Mouse (Mus musculus) heart, embryonic 10.5 days (tissue): ENCODE measurements around the gene Txn1. TPM values are rescaled to one million over a fixed set of nuclear protein-coding genes. Genes with fewer than 3 reads are reported as not detected.
A peak's percentile ranks its signal among the peaks of the same experiment; 100 is the strongest.

Experiments
- DNase-seq: peaks from one replicate; pipeline ENCODE4 v3.0.0-alpha.2; 2017; ENCODE audit warnings: low spot score
- H3K27ac ChIP-seq: fragments of 300-500 bp; sonication (generic); 2 replicates; pipeline ENCODE4 v1.5.1; 2016; ENCODE audit warnings: mild to moderate bottlenecking
- H3K27me3 ChIP-seq: fragments of 300-500 bp; sonication (generic); 2 replicates; pipeline ENCODE4 v1.6.1; 2016; ENCODE audit warnings: mild to moderate bottlenecking; ENCODE audit not compliant: poor library complexity, insufficient read depth, severe bottlenecking
- H3K36me3 ChIP-seq: fragments of 300-500 bp; sonication (generic); 2 replicates; pipeline ENCODE4 v1.6.1; 2016; ENCODE audit warnings: mild to moderate bottlenecking, moderate library complexity
- H3K4me1 ChIP-seq: fragments of 300-500 bp; sonication (generic); 2 replicates; pipeline ENCODE4 v1.6.1; 2016; ENCODE audit warnings: mild to moderate bottlenecking
- H3K4me3 ChIP-seq: fragments of 300-500 bp; sonication (generic); 2 replicates; pipeline ENCODE4 v1.5.1; 2016; ENCODE audit warnings: mild to moderate bottlenecking, moderate library complexity
- H3K9me3 ChIP-seq: fragments of 300-500 bp; sonication (generic); 2 replicates; pipeline ENCODE4 v1.6.1; 2016; ENCODE audit warnings: mild to moderate bottlenecking, moderate library complexity
- WGBS: fragments of 180-500 bp; shearing (Covaris S2); methylation state at CpG from one replicate; pipeline ENCODE4 v1.1.7; 2016; 5-methylcytosine and 5-hydroxymethylcytosine counted together
- polyA plus RNA-seq: library from polyadenylated mRNA; unstranded; fragments of >200 nt; fragmentation: Nextera tagmentation; extraction: Ambion mirVana; gene quantifications from 2 replicates; pipeline ENCODE4 v1.2.1, GENCODE M21; 2016

Txn1 gene
- polyA plus RNA-seq, 1 experiment from 2014 or later = 354 TPM

- peak; percentile 91 for DNase-seq
- Histone ChIP-seq H3K27ac (peak overlapping the region; percentile 97), H3K4me1 (peaks cover 25% of the 10 kb centered on the region), H3K9me3 (no peaks in the 10 kb centered on the region), H3K27me3 (no peaks in the 10 kb centered on the region), H3K4me3 (peak overlapping the region; percentile 85), H3K36me3 (peaks cover 24% of the 10 kb centered on the region)
- WGBS = 0% methylated on average over 25 of the region's 25 CpGs
These were observed 660 bp downstream of the Txn1 start for GRCm38 (mm10) chr4:57955544-57955958.

DNA sequence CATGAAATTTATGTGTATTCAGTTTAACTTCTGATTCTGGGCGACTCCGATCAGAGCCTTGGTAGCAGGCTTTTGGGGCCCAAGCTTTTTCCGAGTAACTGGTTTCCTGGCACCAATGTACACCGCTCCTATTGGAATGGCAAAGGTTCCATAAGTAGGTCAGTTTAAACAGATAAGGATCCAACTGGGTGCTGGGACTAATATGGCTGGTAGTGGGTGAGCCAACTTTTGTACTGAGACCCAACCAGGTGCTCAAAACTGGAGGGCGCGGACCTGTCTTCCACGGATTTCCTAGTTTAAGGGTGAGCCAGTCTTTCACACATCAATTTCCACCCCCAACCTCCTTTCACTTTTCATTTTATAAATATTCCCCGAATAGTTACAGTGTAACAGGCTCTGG is 1.2 kb downstream of the Txn1 start:
- no peak for DNase-seq
- peak overlapping the region; percentile 85 for H3K4me3 ChIP-seq
- H3K27ac ChIP-seq = peak overlapping the region; percentile 97
- no peaks in the 10 kb centered on the region for H3K27me3 ChIP-seq
- WGBS = 76% methylated on average over 8 of the region's 8 CpGs
- H3K36me3 ChIP-seq = peaks cover 29% of the 10 kb centered on the region
- H3K9me3 ChIP-seq = no peaks in the 10 kb centered on the region
- H3K4me1 ChIP-seq = peaks cover 25% of the 10 kb centered on the region

- H3K27me3 ChIP-seq = no peaks in the 10 kb centered on the region
- peak overlapping the region; percentile 85 for H3K4me3 ChIP-seq
- H3K9me3 ChIP-seq = no peaks in the 10 kb centered on the region
- WGBS = 86% methylated on average over 6 of the region's 6 CpGs
- no peak for DNase-seq
- no peak overlapping the region for H3K27ac ChIP-seq
- peaks cover 25% of the 10 kb centered on the region for H3K4me1 ChIP-seq
- H3K36me3 ChIP-seq = peaks cover 34% of the 10 kb centered on the region
These were observed 1.6 kb downstream of the Txn1 start for GRCm38 (mm10) chr4:57954580-57954979.

- no peak overlapping the region for H3K4me3 ChIP-seq
- H3K27me3 ChIP-seq = no peaks in the 10 kb centered on the region
- H3K36me3 ChIP-seq = peaks cover 41% of the 10 kb centered on the region
- no peak overlapping the region for H3K27ac ChIP-seq
- 90% methylated on average over 7 of the region's 7 CpGs for WGBS
- H3K9me3 ChIP-seq = no peaks in the 10 kb centered on the region
- H3K4me1 ChIP-seq = peaks cover 25% of the 10 kb centered on the region
- no peak for DNase-seq
These were observed 2.4 kb downstream of the Txn1 start for GRCm38 (mm10) chr4:57953796-57954195.

DNA sequence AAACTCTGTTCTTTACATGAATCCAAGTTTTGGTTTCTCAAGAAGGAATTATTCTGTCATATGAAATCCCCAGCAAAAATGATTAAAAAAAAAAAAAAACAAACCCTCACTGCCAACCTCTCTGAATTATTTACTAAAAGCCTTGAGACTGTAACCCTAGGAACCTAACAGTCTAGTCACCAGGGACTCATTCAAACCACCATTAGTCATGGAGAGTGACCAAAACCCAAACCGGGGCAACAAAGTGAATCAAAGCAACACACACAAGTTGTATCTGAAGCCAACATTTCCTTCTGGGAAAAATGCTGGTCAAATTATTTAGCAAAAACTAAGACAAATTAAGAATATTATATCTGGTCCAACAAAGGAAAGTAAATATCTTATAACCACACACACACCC is 3.3 kb downstream of the Txn1 start:
- Histone ChIP-seq H3K36me3 (peaks cover 50% of the 10 kb centered on the region), H3K9me3 (no peaks in the 10 kb centered on the region), H3K27me3 (no peaks in the 10 kb centered on the region), H3K27ac (no peak overlapping the region), H3K4me3 (no peak overlapping the region), H3K4me1 (peaks cover 25% of the 10 kb centered on the region)
- DNase-seq = no peak
- WGBS = 92% methylated on average over 1 of the region's 1 CpGs

DNA sequence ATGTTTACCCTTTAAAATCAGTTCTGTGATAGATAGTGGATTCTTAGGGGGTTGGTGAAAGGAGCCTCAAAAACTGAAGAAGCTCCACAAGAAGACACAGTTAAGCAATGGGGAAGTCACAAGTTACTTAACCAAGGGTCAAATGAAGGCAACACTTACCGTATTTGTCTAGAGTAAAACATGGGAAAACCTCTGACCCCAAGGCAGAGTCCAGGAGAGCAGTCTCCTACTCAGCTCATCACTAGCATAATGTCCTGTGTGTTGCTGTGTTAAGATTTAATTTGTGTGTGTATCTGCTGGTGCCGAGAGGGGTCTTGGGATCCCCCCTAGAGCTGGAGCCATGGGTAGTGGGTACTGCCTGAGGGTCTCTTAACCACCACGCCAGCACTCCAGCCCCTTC is 3.8 kb downstream of the Txn1 start:
- Histone ChIP-seq H3K9me3 (no peaks in the 10 kb centered on the region), H3K27ac (no peak overlapping the region), H3K4me3 (no peak overlapping the region), H3K36me3 (peaks cover 55% of the 10 kb centered on the region), H3K27me3 (no peaks in the 10 kb centered on the region), H3K4me1 (peaks cover 21% of the 10 kb centered on the region)
- DNase-seq = no peak
- WGBS = 97% methylated on average over 3 of the region's 3 CpGs

- Histone ChIP-seq H3K27ac (no peak overlapping the region), H3K4me3 (no peak overlapping the region), H3K36me3 (peaks cover 81% of the 10 kb centered on the region), H3K27me3 (no peaks in the 10 kb centered on the region), H3K9me3 (no peaks in the 10 kb centered on the region), H3K4me1 (peaks cover 10% of the 10 kb centered on the region)
- DNase-seq = no peak
- 95% methylated on average over 6 of the region's 6 CpGs for WGBS
These were observed 6.3 kb downstream of the Txn1 start for GRCm38 (mm10) chr4:57949866-57950265.

DNA sequence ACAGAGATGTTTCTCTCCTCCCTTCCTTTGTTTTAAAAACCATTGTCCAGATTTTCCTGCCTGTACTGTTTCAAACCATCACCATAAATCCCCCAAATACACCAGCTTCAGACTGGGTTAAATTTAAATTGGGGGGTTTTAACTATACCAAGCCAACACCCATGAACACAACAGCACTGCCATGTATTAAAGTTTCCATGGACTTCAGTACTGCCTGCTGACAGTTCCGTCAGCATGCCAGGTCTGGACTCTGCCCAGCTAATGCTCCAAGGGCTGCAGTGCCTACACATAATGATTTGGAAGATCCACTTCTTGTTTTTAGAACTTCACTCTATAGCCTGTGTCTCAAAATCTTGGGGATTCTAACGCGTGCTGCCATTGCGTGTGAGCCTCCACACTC is 8.7 kb downstream of the Txn1 start:
- Histone ChIP-seq H3K27me3 (no peaks in the 10 kb centered on the region), H3K4me3 (no peak overlapping the region), H3K4me1 (no peaks in the 10 kb centered on the region), H3K9me3 (no peaks in the 10 kb centered on the region), H3K36me3 (peaks cover 96% of the 10 kb centered on the region), H3K27ac (no peak overlapping the region)
- no peak for DNase-seq
- 98% methylated on average over 4 of the region's 4 CpGs for WGBS

DNA sequence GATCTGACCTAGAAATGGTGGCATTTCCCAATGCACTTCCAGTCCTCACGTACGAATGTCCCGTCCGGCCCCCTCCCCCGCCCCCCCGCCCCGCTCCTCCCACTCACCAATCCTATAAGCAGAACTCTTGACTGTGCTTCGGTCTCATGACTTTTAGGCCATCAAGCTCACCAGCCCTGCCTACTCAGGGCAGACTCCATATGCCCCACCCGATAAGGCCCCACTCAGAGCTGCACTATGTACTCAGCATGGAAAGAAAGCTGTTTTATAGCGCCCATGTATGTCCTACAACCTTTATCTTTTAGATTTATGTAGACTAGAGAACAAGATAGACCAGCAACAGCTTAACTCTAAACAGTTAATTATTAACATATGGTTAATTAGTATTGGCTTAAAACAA is 9.2 kb downstream of the Txn1 start:
- WGBS = 85% methylated on average over 10 of the region's 10 CpGs
- H3K36me3 ChIP-seq = peaks cover 92% of the 10 kb centered on the region

DNA sequence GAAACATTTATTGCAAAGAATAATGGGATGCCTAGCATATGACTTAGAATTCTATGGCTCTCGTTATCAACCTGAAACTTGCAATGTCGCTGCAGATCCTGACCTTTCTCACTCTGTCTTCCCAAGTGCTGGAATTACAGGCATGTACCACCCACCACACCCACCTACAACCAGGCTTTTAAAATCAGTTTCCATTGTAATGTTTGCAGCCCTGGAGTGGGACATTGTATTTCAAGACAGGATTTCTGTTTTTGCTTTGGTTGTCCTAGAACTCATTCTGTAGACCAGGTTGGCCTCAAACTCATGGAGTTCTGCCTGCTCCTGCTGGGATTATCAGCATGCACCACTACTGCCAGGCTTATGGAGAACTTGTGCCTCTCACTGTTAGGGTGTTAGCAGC is 13.3 kb downstream of the Txn1 start:
- Histone ChIP-seq H3K27ac (no peak overlapping the region), H3K4me1 (no peaks in the 10 kb centered on the region), H3K9me3 (no peaks in the 10 kb centered on the region), H3K36me3 (peaks cover 50% of the 10 kb centered on the region), H3K4me3 (no peak overlapping the region), H3K27me3 (no peaks in the 10 kb centered on the region)
- 89% methylated on average over 2 of the region's 2 CpGs for WGBS
- DNase-seq = no peak

More for the DNA sequence above, 9.2 kb downstream of the Txn1 start:
- no peak for DNase-seq
- no peak overlapping the region for H3K27ac ChIP-seq
- no peak overlapping the region for H3K4me3 ChIP-seq
- H3K27me3 ChIP-seq = no peaks in the 10 kb centered on the region
- H3K4me1 ChIP-seq = no peaks in the 10 kb centered on the region
- H3K9me3 ChIP-seq = no peaks in the 10 kb centered on the region

- WGBS = 63% methylated on average over 4 of the region's 4 CpGs
- no peaks in the 10 kb centered on the region for H3K27me3 ChIP-seq
- no peaks in the 10 kb centered on the region for H3K4me1 ChIP-seq
- peaks cover 28% of the 10 kb centered on the region for H3K36me3 ChIP-seq
- no peak overlapping the region for H3K27ac ChIP-seq
- no peak overlapping the region for H3K4me3 ChIP-seq
- no peaks in the 10 kb centered on the region for H3K9me3 ChIP-seq
- no peak for DNase-seq
These were observed 15.6 kb downstream of the Txn1 start for GRCm38 (mm10) chr4:57940631-57941030.

DNA sequence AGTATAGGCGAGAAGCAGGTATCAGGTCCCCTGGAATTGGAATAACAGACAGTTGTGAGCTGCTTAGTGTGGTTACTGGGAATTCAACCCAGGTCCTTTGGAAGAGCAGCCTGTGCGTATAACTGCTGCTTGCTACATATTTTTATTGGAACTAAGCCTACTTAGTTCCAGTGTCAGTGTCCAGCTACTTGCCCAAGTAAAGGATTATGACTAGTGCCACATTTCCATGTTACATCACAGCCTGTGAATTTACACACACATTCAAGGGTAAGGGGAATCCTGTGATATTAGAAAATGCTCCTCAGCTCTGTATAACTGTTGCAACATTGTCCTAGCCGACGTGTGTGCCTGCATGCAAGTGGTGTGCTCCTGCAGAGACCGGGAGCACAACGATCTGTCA is 18.9 kb downstream of the Txn1 start:
- 88% methylated on average over 6 of the region's 6 CpGs for WGBS
- Histone ChIP-seq H3K4me1 (no peaks in the 10 kb centered on the region), H3K4me3 (no peak overlapping the region), H3K27ac (no peak overlapping the region), H3K27me3 (no peaks in the 10 kb centered on the region), H3K36me3 (0 out of 2 replicates have a peak, but pooled peaks cover under 1% of the 10 kb centered on the region), H3K9me3 (0 out of 2 replicates have a peak, but pooled peaks cover under 1% of the 10 kb centered on the region)
- DNase-seq = no peak

DNA sequence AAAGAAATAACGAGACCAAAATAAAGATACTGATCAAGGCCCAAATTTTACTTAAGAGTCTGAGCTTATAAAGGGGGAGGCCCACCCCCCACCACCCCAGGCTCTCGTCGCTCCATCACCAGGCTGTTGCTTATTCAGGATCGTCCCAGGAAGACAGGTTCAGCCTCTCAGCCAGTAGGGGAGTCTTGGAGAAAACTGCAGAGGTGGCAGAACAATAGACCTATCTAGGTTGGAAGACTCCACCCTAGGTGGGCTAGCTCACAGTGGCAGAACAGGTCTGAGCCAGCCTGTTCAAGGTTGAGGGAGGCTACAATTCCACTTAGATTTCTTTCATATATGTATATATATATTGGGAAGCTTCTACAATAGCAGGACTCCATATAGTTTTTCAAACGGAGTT is 22.0 kb downstream of the Txn1 start:
- WGBS = 70% methylated on average over 5 of the region's 5 CpGs
- Histone ChIP-seq H3K27me3 (no peaks in the 10 kb centered on the region), H3K4me1 (no peaks in the 10 kb centered on the region), H3K9me3 (0 out of 2 replicates have a peak, but pooled peaks cover 3% of the 10 kb centered on the region), H3K27ac (no peak overlapping the region), H3K4me3 (no peak overlapping the region), H3K36me3 (0 out of 2 replicates have a peak, but pooled peaks cover 2% of the 10 kb centered on the region)
- DNase-seq = no peak

- Histone ChIP-seq H3K4me1 (no peaks in the 10 kb centered on the region), H3K9me3 (0 out of 2 replicates have a peak, but pooled peaks cover 3% of the 10 kb centered on the region), H3K27ac (no peak overlapping the region), H3K36me3 (0 out of 2 replicates have a peak, but pooled peaks cover 2% of the 10 kb centered on the region), H3K27me3 (no peaks in the 10 kb centered on the region), H3K4me3 (no peak overlapping the region)
- no peak for DNase-seq
- WGBS = 74% methylated on average over 5 of the region's 5 CpGs
These were observed 25.5 kb downstream of the Txn1 start for GRCm38 (mm10) chr4:57930559-57931170.
